Mouse (Mus musculus) left cerebral cortex, postnatal 10 days (tissue): Measurements from ENCODE around the gene Hivep3. TPM values are rescaled to one million over a fixed set of nuclear protein-coding genes. Genes with fewer than 3 reads are reported as not detected.

Experiments
- DNase-seq, 2 experiments: peaks; one replicate each; pipeline ENCODE4 v3.0.0; 2021 to 2022; ENCODE audit warnings: low spot score in 2 of 2, mixed read lengths in 1 of 2; ENCODE audit errors: extremely low spot score in 1 of 2
- intact Hi-C: fragments of 180-260 bp; cut with DNase I; formaldehyde crosslinking; loops from one replicate; pipeline ENCODE4 v1.15.1; 2025
- total RNA-seq, 2 experiments: library from RNA; stranded (reverse); gene quantifications; 2 replicates each; pipeline ENCODE4 v1.2.3; 2021

Hivep3 gene
- total RNA-seq, 2 experiments from 2014 or later: 71.9 to 74.3 TPM

GRCm38 (mm10) chr4:119854307-119855144 lies 120.9 kb downstream of the Hivep3 start:
- DNase-seq: no peak
- intact Hi-C loops: no loop called here

- intact Hi-C loops: no loop called here
Measured at GRCm38 (mm10) chr4:119859454-119859853, 125.9 kb downstream of the Hivep3 start.

GRCm38 (mm10) chr4:119861001-119861400 lies 127.4 kb downstream of the Hivep3 start:
- intact Hi-C loops: no loop called here
- no peak for DNase-seq

More at GRCm38 (mm10) chr4:119859454-119859853, 125.9 kb downstream of the Hivep3 start:
- DNase-seq: no peak

- intact Hi-C loops: no loop called here
Measured at GRCm38 (mm10) chr4:119865827-119866455, 132.4 kb downstream of the Hivep3 start.

DNA sequence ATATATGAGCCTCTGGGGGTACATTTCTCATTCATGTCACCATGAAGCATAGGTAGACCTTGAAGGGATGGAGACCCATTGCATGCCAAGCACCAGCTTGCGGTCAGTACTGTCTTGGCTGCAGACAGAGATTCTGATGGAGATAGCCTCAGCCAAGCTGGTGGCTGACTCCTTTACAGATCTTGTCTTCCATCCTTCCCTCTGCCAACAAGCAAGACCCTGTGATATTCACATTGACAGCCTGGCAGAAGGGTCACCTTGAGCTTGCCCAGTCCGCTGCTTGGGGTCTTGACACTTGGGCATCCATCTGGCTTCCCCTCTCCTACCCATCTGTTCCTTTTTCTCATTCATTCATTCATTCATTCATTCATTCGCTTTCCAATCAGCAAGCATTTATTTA lies 133.5 kb downstream of the Hivep3 start:
- intact Hi-C loops: no loop called here
- no peak for DNase-seq

More at GRCm38 (mm10) chr4:119865827-119866455, 132.4 kb downstream of the Hivep3 start:
- DNase-seq: no peak

DNA sequence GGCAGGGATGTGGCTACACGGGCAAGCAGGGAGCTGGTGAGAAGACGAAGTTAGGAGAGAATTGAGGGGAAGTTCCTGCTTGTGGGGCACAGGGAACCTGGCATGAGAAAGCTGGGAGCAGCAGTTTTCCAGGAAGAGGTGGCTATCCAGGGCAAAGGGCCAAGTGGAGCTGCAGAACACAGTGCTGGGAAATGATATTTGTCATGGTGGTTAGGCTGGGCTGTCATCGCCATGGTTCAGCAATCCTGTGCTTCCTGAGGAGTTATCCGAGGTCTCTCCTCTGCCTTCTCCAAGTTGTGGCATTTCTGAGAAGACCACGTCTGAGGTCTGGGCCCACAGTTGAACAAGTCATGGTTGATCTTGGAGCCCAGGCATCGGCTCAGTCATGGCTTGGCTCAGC lies 136.8 kb downstream of the Hivep3 start:
- no peak for DNase-seq
- intact Hi-C loops: no loop called here

DNA sequence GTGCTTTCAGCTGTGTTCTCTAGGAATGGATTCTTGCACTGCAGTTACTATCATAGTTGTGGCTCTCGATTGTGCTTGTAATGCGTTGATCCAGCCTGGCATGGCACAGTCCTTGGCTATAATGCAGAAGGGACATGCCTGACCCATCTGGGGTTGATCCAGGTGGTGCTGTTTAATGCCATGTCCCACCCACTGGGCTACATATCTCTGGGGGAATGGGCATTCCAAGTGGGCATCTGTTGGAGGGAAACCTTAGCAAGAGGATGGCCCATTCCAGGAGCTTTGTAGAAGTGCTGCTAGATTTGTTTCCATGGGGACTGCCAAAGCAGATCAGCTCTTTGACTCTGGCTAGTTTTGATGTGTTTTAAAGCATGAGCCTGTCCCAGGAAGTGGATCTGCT lies 137.9 kb downstream of the Hivep3 start:
- intact Hi-C loops: no loop called here

GRCm38 (mm10) chr4:119871861-119872582 lies 138.4 kb downstream of the Hivep3 start:
- intact Hi-C loops: no loop called here
- no peak for DNase-seq

More for the DNA sequence above, 137.9 kb downstream of the Hivep3 start:
- no peak for DNase-seq

GRCm38 (mm10) chr4:119873935-119874334 lies 140.4 kb downstream of the Hivep3 start:
- peak in 1 of 2 experiments; percentile 56 for DNase-seq
- intact Hi-C loops: no loop called here

- no peak for DNase-seq
- intact Hi-C loops: no loop called here
Measured at GRCm38 (mm10) chr4:119875592-119875991, 142.0 kb downstream of the Hivep3 start.

- intact Hi-C loops: no loop called here
- DNase-seq: no peak
Measured at GRCm38 (mm10) chr4:119876535-119877160, 143.1 kb downstream of the Hivep3 start.

DNA sequence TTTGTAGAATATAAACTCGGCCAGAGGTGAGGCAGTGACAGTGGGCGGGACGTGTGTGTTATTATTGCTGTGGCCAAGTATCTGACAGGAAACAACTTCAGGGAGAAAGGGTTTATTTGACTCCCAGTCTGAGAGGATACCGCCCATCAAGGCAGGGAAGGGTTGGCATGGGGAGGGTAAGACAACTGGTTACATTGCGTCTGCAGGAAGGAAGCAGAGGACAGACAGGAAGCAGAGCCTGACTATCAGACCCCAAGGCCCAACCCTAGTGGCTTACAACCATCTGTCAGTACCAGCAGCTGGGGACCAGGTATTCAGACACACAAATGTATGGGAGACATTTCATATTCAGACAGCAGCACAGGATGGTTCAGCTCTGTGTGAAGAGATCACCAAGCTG lies 144.6 kb downstream of the Hivep3 start:
- intact Hi-C loops: no loop called here
- no peak for DNase-seq

DNA sequence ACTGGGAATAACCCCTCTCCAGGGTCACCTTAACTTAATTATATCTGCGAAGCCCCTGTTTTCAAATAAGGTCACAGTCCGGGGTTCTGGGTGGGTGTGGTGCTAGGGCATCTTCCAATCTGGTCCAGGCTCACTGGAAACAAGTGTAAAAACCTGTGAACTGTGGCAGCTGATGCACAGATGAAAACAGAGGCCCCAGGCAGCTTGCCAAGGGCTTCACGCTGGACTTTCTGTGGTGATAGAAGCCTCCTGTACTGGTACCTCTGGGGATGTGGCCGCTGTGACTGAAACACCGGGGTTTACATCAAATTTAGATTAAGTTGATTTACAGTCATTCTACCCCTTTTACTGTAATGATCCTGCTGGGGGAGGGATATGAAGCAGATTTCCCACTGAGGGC lies 146.1 kb downstream of the Hivep3 start:
- DNase-seq: no peak
- intact Hi-C loops: no loop called here

DNA sequence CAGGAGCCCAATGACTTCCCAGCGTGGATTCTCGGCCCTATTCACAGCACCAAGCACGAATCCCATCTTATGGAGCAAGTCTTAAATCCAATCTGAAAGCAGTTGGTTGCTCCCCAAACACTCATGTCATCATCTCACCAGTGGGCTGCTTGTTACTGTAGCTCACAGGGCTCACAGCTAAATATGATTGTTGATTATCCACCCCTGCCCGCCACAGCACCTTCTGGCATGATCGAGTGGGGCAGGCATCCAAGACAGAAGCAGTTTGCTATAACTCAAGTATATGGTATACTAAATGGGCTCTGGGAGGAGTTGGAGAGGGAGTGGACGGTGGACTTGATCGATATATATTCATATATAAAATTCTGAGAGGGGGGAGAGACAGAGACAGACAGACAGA lies 146.7 kb downstream of the Hivep3 start:
- intact Hi-C loops: no loop called here
- no peak for DNase-seq

DNA sequence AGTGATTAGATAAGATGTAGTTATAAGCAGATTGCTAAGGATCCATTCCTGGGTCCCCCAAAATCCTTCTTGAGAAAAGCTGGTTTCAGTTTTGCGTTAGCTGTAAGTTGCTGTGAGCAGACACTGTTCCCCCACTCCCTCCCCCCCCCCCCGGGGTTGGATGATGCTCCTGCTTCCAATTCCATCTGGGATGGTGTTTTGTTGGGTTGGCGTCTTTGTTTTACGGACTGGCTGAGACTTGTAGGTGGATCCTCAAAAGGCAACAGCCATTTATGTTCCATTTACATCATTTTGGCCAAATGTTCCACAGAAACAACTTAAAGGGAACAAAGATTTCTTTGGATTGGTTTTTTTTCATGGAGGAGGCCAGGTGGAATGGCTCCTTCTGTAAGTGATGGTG lies 147.7 kb downstream of the Hivep3 start:
- intact Hi-C loops: no loop called here
- DNase-seq: no peak

- intact Hi-C loops: no loop called here
- no peak for DNase-seq
Measured at GRCm38 (mm10) chr4:119882401-119882800, 148.8 kb downstream of the Hivep3 start.

GRCm38 (mm10) chr4:119882814-119883213 lies 149.2 kb downstream of the Hivep3 start:
- intact Hi-C loops: no loop called here
- DNase-seq: no peak

DNA sequence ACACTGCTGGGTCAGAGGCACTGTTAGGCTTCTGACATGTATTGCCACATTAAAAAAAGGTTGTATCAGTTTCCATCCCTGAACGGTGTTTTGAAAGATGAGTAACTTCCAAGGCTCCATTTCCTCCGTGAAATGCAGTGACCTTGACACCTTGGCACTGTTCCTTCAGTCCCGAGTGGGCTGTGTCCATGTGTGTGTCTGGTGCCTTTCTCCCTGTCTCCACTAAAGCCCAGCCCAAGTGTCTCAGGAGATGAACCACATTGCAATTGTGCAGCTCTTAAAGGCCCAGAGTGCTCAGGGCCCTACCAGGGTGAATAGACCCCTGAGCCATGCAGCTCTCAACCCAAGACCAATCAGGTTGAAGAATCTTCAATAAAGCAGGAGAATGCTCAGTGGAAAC lies 153.0 kb downstream of the Hivep3 start:
- intact Hi-C loops: no loop called here
- no peak for DNase-seq

DNA sequence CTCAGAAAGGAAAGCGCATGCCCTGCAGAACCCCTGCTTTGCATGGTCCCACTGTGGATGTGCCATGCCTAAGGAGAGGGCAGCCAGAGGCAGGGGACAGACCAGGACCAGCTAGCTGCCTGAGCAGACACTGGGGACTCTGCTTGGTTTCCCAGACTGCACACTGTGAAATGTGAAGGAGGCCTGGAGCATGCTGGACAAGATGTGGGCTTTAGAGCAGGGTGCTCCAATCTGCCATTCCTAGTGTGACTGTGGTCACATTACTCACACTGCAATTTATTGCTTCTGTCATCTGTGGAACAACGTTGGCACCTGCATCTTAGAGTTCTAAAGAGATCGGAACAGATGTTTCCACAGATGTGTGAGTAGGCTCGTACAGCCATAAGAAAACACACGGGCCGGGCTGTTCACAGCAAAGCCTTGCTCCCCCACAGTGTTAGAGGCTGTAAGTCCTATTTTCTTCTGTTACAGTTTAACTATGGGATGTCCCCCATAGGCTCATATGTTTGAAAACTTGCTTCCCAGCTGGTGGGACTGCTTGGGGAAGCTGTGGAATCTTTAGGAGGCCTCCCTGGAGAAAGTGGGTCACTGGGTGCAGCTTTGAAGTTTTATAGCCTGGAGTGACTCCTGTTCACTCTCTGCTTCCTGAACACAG lies 154.1 kb downstream of the Hivep3 start:
- intact Hi-C loops: no loop called here

More for the DNA sequence above, 154.1 kb downstream of the Hivep3 start:
- DNase-seq: peak in 1 of 2 experiments; percentile 9
